Mouse (Mus musculus): ENCODE measurements around the gene Soga1. TPM values are rescaled to one million over a fixed set of nuclear protein-coding genes. Genes with fewer than 3 reads are reported as not detected.

Gene Soga1
- polyA plus RNA-seq, 1 experiment: 40.2 TPM

DNA sequence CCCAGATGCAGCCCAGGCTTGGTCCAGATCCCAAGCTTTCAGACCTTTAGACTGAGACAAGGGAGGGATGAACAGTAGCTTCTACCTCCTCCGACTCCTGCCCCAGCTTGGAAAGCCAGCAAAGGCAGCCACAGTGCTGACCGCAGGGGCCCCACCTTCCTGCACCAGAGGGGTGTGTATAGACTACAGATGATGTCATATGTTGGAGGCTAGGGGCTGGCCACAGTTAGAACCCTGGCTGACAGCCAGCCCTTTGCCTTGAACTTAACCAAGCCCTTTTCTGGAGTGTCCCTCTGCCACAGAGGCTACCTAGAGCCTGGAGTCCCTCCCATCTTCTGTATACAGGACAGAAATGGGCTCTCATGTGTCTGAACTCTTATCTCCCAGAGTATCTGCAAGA is 7.5 kb downstream of the Soga1 start:
- TF ChIP-seq POLR2A (IDR thresholded peaks at IDR 0.05; ENCODE audit: borderline replicate concordance, extremely low read depth, insufficient read depth, insufficient read length, poor library complexity, severe bottlenecking) (no peak), CTCF (IDR thresholded peaks at IDR 0.05; ENCODE audit: borderline replicate concordance, extremely low read depth, insufficient read depth, insufficient read length) (no peak)

DNA sequence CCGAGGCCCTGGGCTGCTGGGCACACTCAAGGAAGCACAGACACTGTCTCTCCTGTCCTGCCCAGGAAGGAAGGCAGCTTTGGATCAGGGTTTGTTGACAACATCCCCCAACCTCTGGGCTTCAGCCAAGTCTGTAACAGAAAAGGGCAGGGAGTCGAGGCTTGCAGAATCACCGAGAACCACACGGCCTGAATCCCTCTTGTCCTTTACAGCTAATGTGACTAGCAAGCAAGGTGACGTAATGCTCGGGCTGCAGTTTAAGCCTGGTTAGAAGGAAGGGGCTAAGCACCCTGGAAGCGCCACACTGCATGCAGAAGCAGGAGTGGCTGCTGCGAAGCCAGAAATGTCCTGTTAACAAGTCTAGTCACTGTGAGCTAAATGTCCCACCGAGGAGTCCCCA is 8.7 kb downstream of the Soga1 start:
- TF ChIP-seq CTCF (IDR thresholded peaks at IDR 0.05; ENCODE audit: borderline replicate concordance, extremely low read depth, insufficient read depth, insufficient read length) (no peak), POLR2A (IDR thresholded peaks at IDR 0.05; ENCODE audit: borderline replicate concordance, extremely low read depth, insufficient read depth, insufficient read length, poor library complexity, severe bottlenecking) (no peak)
- DNase-seq (ENCODE audit: low read depth): peak; percentile 84

More for the DNA sequence above, 7.5 kb downstream of the Soga1 start:
- DNase-seq (ENCODE audit: low read depth): peak; percentile 65

DNA sequence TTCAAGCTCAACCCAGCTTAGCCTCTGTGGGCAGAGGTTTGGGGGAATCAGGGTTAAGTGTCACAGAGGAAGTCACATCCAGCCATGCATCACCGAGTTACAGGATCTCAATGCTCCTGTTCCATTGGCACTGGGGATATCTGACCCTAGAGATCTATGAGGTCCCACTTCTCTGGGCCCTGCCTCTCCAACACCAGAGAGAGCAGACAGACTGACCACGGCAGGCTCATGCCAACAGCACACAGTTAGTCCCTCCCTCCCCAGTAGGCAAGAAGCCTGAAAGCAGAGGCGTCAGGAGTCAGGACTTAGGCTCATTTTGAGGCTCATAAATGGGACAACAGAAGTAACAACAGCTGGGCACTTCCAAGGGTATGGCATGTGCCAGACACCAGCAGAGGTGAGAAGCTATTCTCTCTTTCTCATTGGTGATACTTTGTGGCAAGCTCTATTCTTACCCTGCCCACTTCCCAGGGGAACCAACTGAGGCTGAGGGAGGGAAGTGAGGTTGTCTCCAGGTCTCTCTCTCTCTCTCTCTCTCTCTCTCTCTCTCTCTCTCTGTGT is 9.2 kb downstream of the Soga1 start:
- peak; percentile 45 for DNase-seq (ENCODE audit: low read depth)
- TF ChIP-seq POLR2A (IDR thresholded peaks at IDR 0.05; ENCODE audit: borderline replicate concordance, extremely low read depth, insufficient read depth, insufficient read length, poor library complexity, severe bottlenecking) (no peak), CTCF (IDR thresholded peaks at IDR 0.05; ENCODE audit: borderline replicate concordance, extremely low read depth, insufficient read depth, insufficient read length) (no peak)

DNA sequence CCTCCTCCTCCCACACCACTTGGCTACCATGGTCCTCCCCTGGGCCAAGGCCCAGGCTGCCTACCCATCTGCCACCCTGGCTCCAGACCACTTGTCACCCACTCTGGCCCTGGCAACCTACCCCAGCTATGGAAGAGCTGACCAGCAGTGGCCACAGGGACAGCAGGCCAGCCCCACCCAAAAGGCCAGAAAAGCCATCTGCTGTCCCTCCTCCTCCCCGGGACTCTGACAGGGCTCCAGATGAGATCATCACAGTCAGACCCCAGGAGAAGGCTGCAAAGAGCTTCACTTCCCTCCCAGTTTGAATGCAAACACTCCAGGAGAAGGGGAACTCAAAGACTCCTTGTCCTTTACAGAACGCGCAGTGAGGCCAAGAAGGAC is 9.7 kb downstream of the Soga1 start:
- DNase-seq (ENCODE audit: low read depth): peak; percentile 33
- no peak for TF ChIP-seq POLR2A (IDR thresholded peaks at IDR 0.05; ENCODE audit: borderline replicate concordance, extremely low read depth, insufficient read depth, insufficient read length, poor library complexity, severe bottlenecking)
- TF ChIP-seq CTCF (IDR thresholded peaks at IDR 0.05; ENCODE audit: borderline replicate concordance, extremely low read depth, insufficient read depth, insufficient read length): no peak

DNA sequence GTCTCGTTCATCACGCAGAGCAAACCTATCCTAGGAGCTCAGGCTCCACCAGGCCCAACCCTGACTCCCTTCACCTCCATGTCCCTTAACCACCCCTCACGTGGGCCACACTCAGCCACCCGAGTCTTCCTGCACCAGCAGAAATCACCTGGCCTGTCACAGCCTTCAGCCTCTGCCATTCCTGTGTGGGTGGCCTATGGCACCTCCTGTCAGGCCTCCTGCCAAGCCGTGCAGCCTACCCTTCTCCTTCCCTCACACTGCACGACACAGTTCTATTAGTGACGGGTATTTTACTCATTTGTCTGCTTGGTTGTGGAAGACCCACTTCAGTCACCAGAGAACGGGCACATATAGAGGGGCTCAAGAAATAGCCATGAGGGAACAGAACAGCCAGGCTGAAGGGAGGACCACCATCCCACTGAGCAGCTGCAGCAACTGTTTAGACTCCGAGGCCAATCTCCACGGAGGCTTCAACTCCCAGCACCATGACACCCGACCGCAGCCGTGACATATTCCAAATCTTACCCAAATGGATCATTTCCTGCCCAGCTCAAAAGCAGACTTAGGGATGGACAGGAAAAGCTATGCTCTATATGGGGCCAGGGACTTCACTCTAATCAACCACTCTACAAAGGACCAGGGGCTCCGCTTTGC is 10.2 kb downstream of the Soga1 start:
- TF ChIP-seq CTCF (IDR thresholded peaks at IDR 0.05; ENCODE audit: borderline replicate concordance, extremely low read depth, insufficient read depth, insufficient read length) (no peak), POLR2A (IDR thresholded peaks at IDR 0.05; ENCODE audit: borderline replicate concordance, extremely low read depth, insufficient read depth, insufficient read length, poor library complexity, severe bottlenecking) (no peak)
- peak; percentile 26 for DNase-seq (ENCODE audit: low read depth)

DNA sequence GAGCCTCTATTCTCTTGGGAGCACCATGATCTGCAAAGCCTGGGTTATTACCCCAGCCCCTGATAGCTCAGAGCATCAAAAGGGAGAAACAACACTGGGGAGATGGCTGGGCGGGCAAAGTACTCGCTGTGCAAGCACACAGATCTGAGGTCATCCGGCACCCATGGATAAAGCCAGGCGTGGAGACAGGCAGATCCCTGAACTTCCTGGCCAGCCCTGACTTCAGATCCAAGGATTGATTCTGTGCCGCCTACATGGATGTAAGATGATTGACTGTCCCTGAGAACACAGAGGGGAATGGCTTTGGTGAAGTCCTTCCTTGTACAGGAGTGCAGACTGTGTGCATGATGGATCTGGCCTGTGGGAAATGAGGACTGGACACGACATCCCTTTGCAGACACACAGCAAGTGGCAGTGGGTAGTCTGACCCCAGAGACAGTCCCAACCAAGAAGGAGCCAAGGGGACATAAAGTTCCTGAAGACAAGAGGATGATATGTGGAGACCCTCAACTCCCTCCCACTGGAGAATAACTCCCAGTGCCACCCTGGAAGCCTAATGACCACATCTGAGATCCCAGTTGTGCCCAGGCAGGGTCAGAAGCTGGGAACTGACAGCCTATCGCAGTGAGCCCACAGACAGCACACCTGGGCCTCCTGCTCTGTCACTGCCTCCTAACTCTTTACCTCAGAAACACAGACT is 12.2 kb downstream of the Soga1 start:
- no peak for TF ChIP-seq POLR2A (IDR thresholded peaks at IDR 0.05; ENCODE audit: borderline replicate concordance, extremely low read depth, insufficient read depth, insufficient read length, poor library complexity, severe bottlenecking)
- no peak for TF ChIP-seq CTCF (IDR thresholded peaks at IDR 0.05; ENCODE audit: borderline replicate concordance, extremely low read depth, insufficient read depth, insufficient read length)
- no peak for DNase-seq (ENCODE audit: low read depth)

DNA sequence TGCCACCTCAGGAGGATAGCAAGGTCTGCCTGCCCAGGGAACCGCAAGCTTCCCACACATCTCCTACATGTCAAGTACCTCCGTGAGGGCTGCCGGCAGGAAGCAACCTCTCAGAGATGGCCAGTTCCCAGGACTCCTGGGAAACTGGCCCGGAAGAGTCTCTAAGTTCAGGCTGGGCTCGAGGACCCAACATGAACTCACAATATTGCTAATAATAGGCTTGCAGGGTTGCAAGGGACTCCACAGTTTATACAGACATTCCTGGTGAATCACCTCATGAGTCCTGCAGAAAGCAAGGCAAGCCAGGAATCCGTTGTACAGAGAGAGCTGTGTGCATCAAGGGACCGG is 13.2 kb downstream of the Soga1 start:
- TF ChIP-seq CTCF (IDR thresholded peaks at IDR 0.05; ENCODE audit: borderline replicate concordance, extremely low read depth, insufficient read depth, insufficient read length) (no peak), POLR2A (IDR thresholded peaks at IDR 0.05; ENCODE audit: borderline replicate concordance, extremely low read depth, insufficient read depth, insufficient read length, poor library complexity, severe bottlenecking) (no peak)
- no peak for DNase-seq (ENCODE audit: low read depth)

DNA sequence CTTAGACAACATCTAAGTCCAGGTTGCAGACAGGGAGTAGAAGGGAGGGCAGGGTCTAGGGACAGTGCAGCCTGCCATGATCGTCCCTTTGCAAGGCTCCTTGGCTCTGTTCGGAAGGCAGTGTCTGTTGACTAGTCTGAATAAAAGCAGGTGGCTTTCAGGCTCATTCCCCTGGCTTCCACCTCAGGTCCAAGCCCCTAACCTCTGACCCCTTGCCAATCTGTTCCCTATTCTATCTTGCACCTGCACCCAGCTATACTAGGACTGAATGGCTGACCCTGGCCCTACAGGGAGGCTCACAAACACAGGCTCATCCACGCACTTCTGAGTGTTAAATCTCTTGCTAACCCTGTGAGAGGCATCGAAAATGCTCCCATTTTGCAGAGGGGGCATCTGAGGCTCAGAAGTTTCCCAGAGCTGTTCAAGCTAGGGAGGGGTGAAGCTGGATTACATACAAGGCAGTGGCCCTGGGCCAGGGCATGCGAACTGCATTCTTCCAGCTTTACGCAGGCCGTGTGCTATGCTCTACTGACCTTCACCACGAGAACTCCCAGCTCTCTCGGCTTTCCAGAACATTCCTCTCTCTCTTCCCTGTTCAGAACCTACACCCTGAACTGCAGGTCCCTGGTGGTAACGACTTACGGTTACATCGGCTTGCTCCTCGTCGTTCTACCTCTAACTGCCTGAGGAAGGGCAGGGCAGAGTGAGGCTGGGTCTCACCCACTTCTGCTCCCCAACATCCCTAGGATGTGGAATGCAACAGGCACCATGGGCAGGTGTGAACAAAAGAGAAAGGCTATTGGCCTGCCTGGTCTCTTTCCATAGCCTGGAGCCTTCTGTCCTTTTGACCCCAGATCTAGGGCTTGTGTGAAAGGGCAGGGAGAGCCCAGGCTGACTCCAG is 13.8 kb downstream of the Soga1 start:
- TF ChIP-seq CTCF (IDR thresholded peaks at IDR 0.05; ENCODE audit: borderline replicate concordance, extremely low read depth, insufficient read depth, insufficient read length): no peak
- TF ChIP-seq POLR2A (IDR thresholded peaks at IDR 0.05; ENCODE audit: borderline replicate concordance, extremely low read depth, insufficient read depth, insufficient read length, poor library complexity, severe bottlenecking): no peak
- no peak for DNase-seq (ENCODE audit: low read depth)

DNA sequence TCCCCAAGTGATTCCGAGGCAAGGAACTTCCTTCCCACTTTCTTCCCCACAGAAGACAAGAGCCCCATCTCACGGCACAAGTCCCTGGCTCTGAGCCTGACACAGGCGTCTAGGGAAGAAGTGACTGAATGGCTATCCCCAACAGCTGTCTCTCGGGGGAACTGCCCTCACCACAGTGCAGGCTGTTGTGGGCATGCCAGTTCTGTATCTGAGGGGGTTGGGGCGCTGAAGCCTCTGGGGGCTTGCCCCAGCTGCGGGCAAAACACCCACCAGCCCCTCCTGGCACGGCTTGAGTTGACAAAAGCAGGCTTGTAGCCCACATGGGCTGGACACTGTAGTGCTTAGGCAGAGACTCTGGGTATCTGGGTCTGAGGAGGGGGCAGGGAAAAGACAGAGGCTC is 14.9 kb downstream of the Soga1 start:
- no peak for TF ChIP-seq CTCF (IDR thresholded peaks at IDR 0.05; ENCODE audit: borderline replicate concordance, extremely low read depth, insufficient read depth, insufficient read length)
- TF ChIP-seq POLR2A (IDR thresholded peaks at IDR 0.05; ENCODE audit: borderline replicate concordance, extremely low read depth, insufficient read depth, insufficient read length, poor library complexity, severe bottlenecking): no peak
- peak; percentile 54 for DNase-seq (ENCODE audit: low read depth)

DNA sequence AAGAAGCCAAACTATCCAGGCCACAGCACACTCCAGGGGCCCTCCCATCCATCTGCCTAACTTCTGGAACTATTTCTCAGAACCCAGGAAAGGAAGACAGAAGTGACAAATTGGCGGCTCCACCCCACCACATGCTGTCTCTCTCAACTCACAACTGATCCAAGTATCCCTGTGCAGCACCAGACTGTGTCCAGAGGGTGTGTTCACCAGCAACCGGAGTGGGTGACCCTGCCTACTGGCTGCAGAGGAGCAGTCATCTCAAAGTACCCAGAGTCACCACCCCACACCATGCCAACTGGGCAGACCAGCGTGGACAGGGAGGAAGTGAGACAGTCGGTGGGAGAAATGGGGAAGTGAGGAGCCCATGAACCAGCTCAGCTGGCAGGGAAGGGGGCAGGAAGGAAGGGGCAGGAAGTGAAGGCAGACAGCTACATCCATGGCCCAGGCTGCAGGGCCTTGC is 15.8 kb downstream of the Soga1 start:
- DNase-seq (ENCODE audit: low read depth): peak; percentile 72
- TF ChIP-seq POLR2A (IDR thresholded peaks at IDR 0.05; ENCODE audit: borderline replicate concordance, extremely low read depth, insufficient read depth, insufficient read length, poor library complexity, severe bottlenecking) (no peak), CTCF (IDR thresholded peaks at IDR 0.05; ENCODE audit: borderline replicate concordance, extremely low read depth, insufficient read depth, insufficient read length) (no peak)
